Mouse (Mus musculus): ENCODE measurements at regions not wholly inside any gene's neighbourhood (a gene's known extent, or its start where the extent isn't known, plus 50 kb on each side); places are given as distances from the start of the nearest gene placed in this dataset.
A peak's percentile ranks its signal among the peaks of the same experiment; 100 is the strongest.

DNA sequence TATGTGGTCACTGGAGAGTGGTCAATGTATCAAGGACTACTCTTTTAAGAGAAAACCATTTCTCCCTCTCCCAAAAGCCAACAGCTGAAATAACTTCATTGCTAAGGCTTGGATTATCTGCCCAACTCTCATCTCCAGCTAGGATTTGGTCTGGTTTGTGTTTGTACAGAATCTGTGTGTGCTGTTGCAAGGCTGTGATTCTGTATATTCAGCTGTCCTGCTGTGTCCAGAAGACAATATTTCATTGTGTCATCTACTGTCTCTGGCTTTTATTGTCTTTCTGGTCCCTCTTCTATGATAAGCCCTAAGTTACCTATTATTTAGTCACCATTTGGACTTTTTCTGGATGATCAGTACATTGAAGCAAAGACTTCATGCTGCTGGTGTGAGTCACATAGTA is 110.9 kb downstream of the Cenpc1 start:
- H3K27ac ChIP-seq (ENCODE audit: low read depth) = no peak overlapping the region
- H3K4me3 ChIP-seq (ENCODE audit: low read depth, low read length) = no peak overlapping the region
- DNase-seq (no peak), ATAC-seq (no peak)
- no peak overlapping the region for H3K4me2 ChIP-seq (ENCODE audit: low read depth, low read length)
- no peak for TF ChIP-seq EP300 (IDR thresholded peaks at IDR 0.05; ENCODE audit: low read depth)
- TF ChIP-seq CTCF (IDR thresholded peaks at IDR 0.05; ENCODE audit: low read depth) = no peak
- H3K27me3 ChIP-seq (ENCODE audit: insufficient read depth, low read length) = no peaks in the 10 kb centered on the region
- H3K36me3 ChIP-seq (replicated peaks; ENCODE audit: insufficient read depth, low read length) = no peaks in the 10 kb centered on the region
- H3K9ac ChIP-seq (replicated peaks) = no peak overlapping the region
- no peaks in the 10 kb centered on the region for H3K4me1 ChIP-seq (ENCODE audit: insufficient read depth)
- H3K9me3 ChIP-seq (ENCODE audit: low read length) = no peaks in the 10 kb centered on the region

DNA sequence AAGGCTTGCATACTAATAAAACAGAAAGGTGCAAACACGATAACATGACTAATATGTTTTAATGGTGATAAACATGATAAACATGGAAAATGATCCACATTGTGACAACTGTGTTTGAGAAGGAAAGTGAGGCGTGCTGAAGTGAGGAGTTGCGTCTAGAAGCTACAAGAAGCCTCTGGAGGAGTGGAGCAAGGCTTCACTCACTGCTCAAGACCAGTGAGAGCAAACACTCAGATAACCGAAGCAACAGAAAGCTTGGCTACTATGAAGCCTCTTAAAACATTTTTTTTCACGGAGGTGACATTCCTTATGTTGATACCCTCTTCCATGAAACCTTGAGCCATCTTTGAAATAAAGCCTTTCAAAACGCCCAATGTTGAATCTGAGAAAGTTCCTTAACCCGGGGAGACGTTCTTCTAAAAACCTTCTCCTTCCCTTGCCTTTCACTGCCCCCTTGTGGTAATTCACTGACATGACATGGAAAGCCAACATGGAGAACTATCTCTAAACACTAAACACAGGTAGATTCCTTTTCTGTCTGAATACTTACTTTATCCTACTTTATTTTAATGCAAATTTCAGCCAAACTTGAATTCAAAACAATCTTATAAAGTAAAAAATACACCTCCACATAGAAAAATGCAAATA is 128.6 kb downstream of the Cenpc1 start:
- no peaks in the 10 kb centered on the region for H3K36me3 ChIP-seq (replicated peaks; ENCODE audit: insufficient read depth, low read length)
- no peak for TF ChIP-seq EP300 (IDR thresholded peaks at IDR 0.05; ENCODE audit: low read depth)
- TF ChIP-seq CTCF (IDR thresholded peaks at IDR 0.05; ENCODE audit: low read depth) = peak; percentile 71
- H3K9me3 ChIP-seq (ENCODE audit: low read length) = no peaks in the 10 kb centered on the region
- H3K4me1 ChIP-seq (ENCODE audit: insufficient read depth) = no peaks in the 10 kb centered on the region
- H3K4me2 ChIP-seq (ENCODE audit: low read depth, low read length) = no peak overlapping the region
- no peak overlapping the region for H3K27ac ChIP-seq (ENCODE audit: low read depth)
- DNase-seq (no peak), ATAC-seq (no peak)
- no peak overlapping the region for H3K9ac ChIP-seq (replicated peaks)
- H3K4me3 ChIP-seq (ENCODE audit: low read depth, low read length) = no peak overlapping the region
- no peaks in the 10 kb centered on the region for H3K27me3 ChIP-seq (ENCODE audit: insufficient read depth, low read length)
- WGBS (ENCODE audit: insufficient replicate concordance) = 30% methylated on average over 8 of the region's 8 CpGs

DNA sequence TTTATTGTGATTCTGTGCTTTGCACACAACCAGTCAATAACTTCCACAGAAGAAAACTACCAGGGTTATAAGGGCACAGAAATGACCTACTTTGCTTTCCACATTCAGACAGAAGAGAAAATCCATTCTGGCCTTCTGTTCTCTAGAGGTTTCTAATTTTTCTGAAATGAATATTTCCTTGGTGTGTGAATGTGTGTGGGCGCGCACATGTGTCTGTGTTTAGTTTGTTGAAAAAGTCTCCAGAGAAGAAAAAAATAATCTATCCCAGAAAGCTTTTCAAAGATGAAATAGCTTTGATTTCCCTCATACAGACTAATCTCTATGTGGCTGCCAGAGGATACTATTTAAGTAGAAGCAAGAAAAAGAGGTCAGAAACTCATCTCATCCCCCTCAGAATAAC is 147.1 kb downstream of the Cenpc1 start:
- Histone ChIP-seq H3K27ac (ENCODE audit: low read depth) (no peak overlapping the region), H3K4me3 (ENCODE audit: low read depth, low read length) (no peak overlapping the region), H3K4me1 (ENCODE audit: insufficient read depth) (no peaks in the 10 kb centered on the region), H3K4me2 (ENCODE audit: low read depth, low read length) (no peak overlapping the region), H3K36me3 (replicated peaks; ENCODE audit: insufficient read depth, low read length) (no peaks in the 10 kb centered on the region), H3K9me3 (ENCODE audit: low read length) (no peaks in the 10 kb centered on the region), H3K27me3 (ENCODE audit: insufficient read depth, low read length) (no peaks in the 10 kb centered on the region), H3K9ac (replicated peaks) (no peak overlapping the region)
- TF ChIP-seq EP300 (IDR thresholded peaks at IDR 0.05; ENCODE audit: low read depth) (no peak), CTCF (IDR thresholded peaks at IDR 0.05; ENCODE audit: low read depth) (no peak)
- DNase-seq (no peak), ATAC-seq (no peak)
- WGBS (ENCODE audit: insufficient replicate concordance) = 87% methylated on average over 2 of the region's 2 CpGs

- H3K9me3 ChIP-seq (ENCODE audit: low read length) = no peaks in the 10 kb centered on the region; the same call in 1 of the 2 replicates
- no peaks in the 10 kb centered on the region for H3K36me3 ChIP-seq (replicated peaks; ENCODE audit: insufficient read depth, low read length)
- no peaks in the 10 kb centered on the region for H3K27me3 ChIP-seq (ENCODE audit: insufficient read depth, low read length)
- no peak overlapping the region for H3K9ac ChIP-seq (replicated peaks)
- 52% methylated on average over 4 of the region's 4 CpGs for WGBS (ENCODE audit: insufficient replicate concordance)
- no peak overlapping the region for H3K4me2 ChIP-seq (ENCODE audit: low read depth, low read length)
- no peak for ATAC-seq
- no peak overlapping the region for H3K4me3 ChIP-seq (ENCODE audit: low read depth, low read length)
- no peaks in the 10 kb centered on the region for H3K4me1 ChIP-seq (ENCODE audit: insufficient read depth)
- H3K27ac ChIP-seq (ENCODE audit: low read depth) = no peak overlapping the region
- DNase-seq = no peak
- TF ChIP-seq EP300 (IDR thresholded peaks at IDR 0.05; ENCODE audit: low read depth) (no peak), CTCF (IDR thresholded peaks at IDR 0.05; ENCODE audit: low read depth) (no peak)
Measured at GRCm38 (mm10) chr5:85915000-85915399, 150.4 kb downstream of the Cenpc1 start.

- H3K9ac ChIP-seq (replicated peaks) = no peak overlapping the region
- H3K9me3 ChIP-seq (ENCODE audit: low read length) = no peaks in the 10 kb centered on the region
- 66% methylated on average over 6 of the region's 6 CpGs for WGBS (ENCODE audit: insufficient replicate concordance)
Measured at GRCm38 (mm10) chr5:85896452-85896851, 168.9 kb downstream of the Cenpc1 start.

GRCm38 (mm10) chr5:85895814-85896213 is 169.6 kb downstream of the Cenpc1 start:
- ATAC-seq (no peak), DNase-seq (no peak)
- Histone ChIP-seq H3K27me3 (ENCODE audit: insufficient read depth, low read length) (no peaks in the 10 kb centered on the region), H3K27ac (ENCODE audit: low read depth) (no peak overlapping the region), H3K4me2 (ENCODE audit: low read depth, low read length) (no peak overlapping the region), H3K4me3 (ENCODE audit: low read depth, low read length) (no peak overlapping the region), H3K9me3 (ENCODE audit: low read length) (no peaks in the 10 kb centered on the region), H3K9ac (replicated peaks) (no peak overlapping the region), H3K4me1 (ENCODE audit: insufficient read depth) (no peaks in the 10 kb centered on the region), H3K36me3 (replicated peaks; ENCODE audit: insufficient read depth, low read length) (no peaks in the 10 kb centered on the region)
- TF ChIP-seq CTCF (IDR thresholded peaks at IDR 0.05; ENCODE audit: low read depth) = no peak
- no peak for TF ChIP-seq EP300 (IDR thresholded peaks at IDR 0.05; ENCODE audit: low read depth)
- WGBS (ENCODE audit: insufficient replicate concordance) = 61% methylated on average over 2 of the region's 2 CpGs

More at GRCm38 (mm10) chr5:85896452-85896851, 168.9 kb downstream of the Cenpc1 start:
- Histone ChIP-seq H3K27ac (ENCODE audit: low read depth) (no peak overlapping the region), H3K4me1 (ENCODE audit: insufficient read depth) (no peaks in the 10 kb centered on the region), H3K27me3 (ENCODE audit: insufficient read depth, low read length) (no peaks in the 10 kb centered on the region), H3K4me2 (ENCODE audit: low read depth, low read length) (no peak overlapping the region), H3K36me3 (replicated peaks; ENCODE audit: insufficient read depth, low read length) (no peaks in the 10 kb centered on the region), H3K4me3 (ENCODE audit: low read depth, low read length) (no peak overlapping the region)
- TF ChIP-seq CTCF (IDR thresholded peaks at IDR 0.05; ENCODE audit: low read depth) = no peak
- TF ChIP-seq EP300 (IDR thresholded peaks at IDR 0.05; ENCODE audit: low read depth) = no peak
- ATAC-seq = no peak
- no peak for DNase-seq

- Histone ChIP-seq H3K4me3 (ENCODE audit: low read depth, low read length) (no peak overlapping the region), H3K4me1 (ENCODE audit: insufficient read depth) (no peaks in the 10 kb centered on the region), H3K27me3 (ENCODE audit: insufficient read depth, low read length) (no peaks in the 10 kb centered on the region), H3K27ac (ENCODE audit: low read depth) (no peak overlapping the region), H3K9me3 (ENCODE audit: low read length) (no peaks in the 10 kb centered on the region), H3K36me3 (replicated peaks; ENCODE audit: insufficient read depth, low read length) (no peaks in the 10 kb centered on the region), H3K9ac (replicated peaks) (no peak overlapping the region), H3K4me2 (ENCODE audit: low read depth, low read length) (no peak overlapping the region)
- ATAC-seq (no peak), DNase-seq (no peak)
- WGBS (ENCODE audit: insufficient replicate concordance) = 83% methylated on average over 8 of the region's 8 CpGs
- no peak for TF ChIP-seq EP300 (IDR thresholded peaks at IDR 0.05; ENCODE audit: low read depth)
- TF ChIP-seq CTCF (IDR thresholded peaks at IDR 0.05; ENCODE audit: low read depth) = no peak
Measured at GRCm38 (mm10) chr5:85870311-85870710, 195.1 kb downstream of the Cenpc1 start.

All from liver, postnatal 0 days (tissue).